Mouse (Mus musculus): ENCODE measurements around the gene Hoxd12. TPM values are rescaled to one million over a fixed set of nuclear protein-coding genes. Genes with fewer than 3 reads are reported as not detected.

The Hoxd12 gene
- polyA plus RNA-seq, 1 experiment from 2014 or later, result not detected

DNA sequence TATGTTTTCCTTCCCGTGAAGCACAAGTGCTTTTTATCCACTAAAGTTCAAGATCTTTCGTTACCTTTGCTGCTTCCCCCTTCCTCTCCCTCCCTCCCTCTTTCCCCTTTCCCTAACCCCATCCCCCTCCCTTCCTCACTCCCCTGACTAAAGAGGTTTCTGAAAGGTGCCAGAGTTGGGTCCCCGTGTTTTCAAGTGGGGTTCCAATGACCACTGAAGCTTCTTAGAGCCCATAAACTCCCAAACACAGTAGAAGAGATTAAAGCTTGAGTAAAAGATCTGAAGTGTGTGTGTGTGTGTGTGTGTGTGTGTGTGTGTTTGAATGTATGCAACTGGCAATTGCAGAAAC, 5.6 kb upstream of the Hoxd12 start:
- no peaks in the 10 kb centered on the region for H3K36me3 ChIP-seq (replicated peaks; ENCODE audit: insufficient read depth, low read length)
- peaks cover 97% of the 10 kb centered on the region for H3K27me3 ChIP-seq (ENCODE audit: insufficient read depth, low read length)
- H3K4me2 ChIP-seq (ENCODE audit: low read depth, low read length), result no peak overlapping the region
- H3K27ac ChIP-seq (ENCODE audit: low read depth), result no peak overlapping the region
- 3% methylated on average over 3 of the region's 3 CpGs for WGBS (ENCODE audit: insufficient replicate concordance)
- TF ChIP-seq EP300 (IDR thresholded peaks at IDR 0.05; ENCODE audit: low read depth), result no peak
- TF ChIP-seq CTCF (IDR thresholded peaks at IDR 0.05; ENCODE audit: low read depth), result no peak
- H3K9me3 ChIP-seq (ENCODE audit: low read length), result no peaks in the 10 kb centered on the region
- no peak overlapping the region for H3K4me3 ChIP-seq (ENCODE audit: low read depth, low read length)
- DNase-seq (no peak), ATAC-seq (no peak)
- H3K9ac ChIP-seq (replicated peaks), result no peak overlapping the region
- H3K4me1 ChIP-seq (ENCODE audit: insufficient read depth), result peaks cover 7% of the 10 kb centered on the region

DNA sequence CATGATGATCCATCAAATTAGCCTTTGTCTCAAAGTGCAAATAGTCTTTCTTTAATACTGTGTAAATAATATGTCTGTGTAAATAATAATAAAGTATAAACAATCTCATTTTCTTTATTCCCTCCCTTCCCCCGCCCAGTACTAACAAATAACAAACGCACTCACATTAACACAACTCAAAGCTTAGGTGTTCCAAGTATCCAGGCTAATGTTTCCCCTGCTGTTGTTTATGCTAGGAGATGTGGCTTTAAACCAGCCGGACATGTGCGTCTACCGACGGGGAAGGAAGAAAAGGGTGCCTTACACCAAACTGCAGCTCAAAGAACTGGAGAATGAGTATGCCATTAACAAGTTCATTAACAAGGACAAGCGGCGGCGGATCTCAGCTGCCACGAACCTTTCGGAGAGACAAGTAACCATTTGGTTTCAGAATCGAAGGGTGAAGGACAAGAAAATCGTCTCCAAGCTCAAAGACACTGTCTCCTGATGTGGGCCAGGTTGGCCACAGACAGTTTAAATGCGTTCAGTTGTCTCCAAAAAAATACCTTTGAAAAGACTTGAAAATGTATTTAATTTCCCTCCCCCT, 5.1 kb upstream of the Hoxd12 start:
- Histone ChIP-seq H3K4me3 (ENCODE audit: low read depth, low read length) (no peak overlapping the region), H3K9ac (replicated peaks) (no peak overlapping the region), H3K27me3 (ENCODE audit: insufficient read depth, low read length) (peaks cover 97% of the 10 kb centered on the region), H3K27ac (ENCODE audit: low read depth) (no peak overlapping the region), H3K4me2 (ENCODE audit: low read depth, low read length) (no peak overlapping the region), H3K4me1 (ENCODE audit: insufficient read depth) (peaks cover 7% of the 10 kb centered on the region), H3K9me3 (ENCODE audit: low read length) (no peaks in the 10 kb centered on the region), H3K36me3 (replicated peaks; ENCODE audit: insufficient read depth, low read length) (no peaks in the 10 kb centered on the region)
- TF ChIP-seq CTCF (IDR thresholded peaks at IDR 0.05; ENCODE audit: low read depth) (no peak), EP300 (IDR thresholded peaks at IDR 0.05; ENCODE audit: low read depth) (no peak)
- WGBS (ENCODE audit: insufficient replicate concordance), result 2% methylated on average over 14 of the region's 14 CpGs
- ATAC-seq (no peak), DNase-seq (no peak)

- no peak for ATAC-seq
- 6% methylated on average over 3 of the region's 3 CpGs for WGBS (ENCODE audit: insufficient replicate concordance)
Measured at GRCm38 (mm10) chr2:74670632-74671188, 4.1 kb upstream of the Hoxd12 start.

DNA sequence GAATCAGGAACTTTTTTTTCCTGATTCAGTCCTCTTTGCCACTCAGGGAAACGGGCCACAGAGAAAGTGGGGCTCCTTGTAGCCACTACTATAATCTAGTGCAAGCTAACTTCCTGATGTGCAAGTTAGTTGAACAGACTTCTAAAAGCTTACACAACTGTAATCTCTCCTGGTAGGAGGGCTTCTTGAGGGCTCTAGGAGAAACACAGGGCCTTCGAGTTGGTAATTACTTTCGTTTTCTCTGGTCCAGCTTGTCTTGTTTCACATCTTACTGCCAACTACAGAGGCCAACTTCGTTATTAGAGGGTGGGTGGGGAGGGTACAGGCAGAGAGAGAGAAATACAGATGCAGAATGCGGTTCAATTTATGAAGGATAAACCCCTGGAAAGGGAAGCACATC, 3.0 kb upstream of the Hoxd12 start:
- 5% methylated on average over 5 of the region's 5 CpGs for WGBS (ENCODE audit: insufficient replicate concordance)
- no peak for DNase-seq
- Histone ChIP-seq H3K4me1 (ENCODE audit: insufficient read depth) (peaks cover 7% of the 10 kb centered on the region), H3K9ac (replicated peaks) (no peak overlapping the region), H3K9me3 (ENCODE audit: low read length) (no peaks in the 10 kb centered on the region), H3K4me3 (ENCODE audit: low read depth, low read length) (peak overlapping the region; percentile 42; the same call in 1 of the 2 replicates), H3K36me3 (replicated peaks; ENCODE audit: insufficient read depth, low read length) (no peaks in the 10 kb centered on the region), H3K27me3 (ENCODE audit: insufficient read depth, low read length) (peaks cover 100% of the 10 kb centered on the region), H3K4me2 (ENCODE audit: low read depth, low read length) (peak overlapping the region; percentile 48; the same call in 1 of the 2 replicates), H3K27ac (ENCODE audit: low read depth) (no peak overlapping the region)
- no peak for TF ChIP-seq CTCF (IDR thresholded peaks at IDR 0.05; ENCODE audit: low read depth)
- no peak for TF ChIP-seq EP300 (IDR thresholded peaks at IDR 0.05; ENCODE audit: low read depth)
- no peak for ATAC-seq

More at GRCm38 (mm10) chr2:74670632-74671188, 4.1 kb upstream of the Hoxd12 start:
- no peak for TF ChIP-seq CTCF (IDR thresholded peaks at IDR 0.05; ENCODE audit: low read depth)
- TF ChIP-seq EP300 (IDR thresholded peaks at IDR 0.05; ENCODE audit: low read depth), result no peak
- Histone ChIP-seq H3K9me3 (ENCODE audit: low read length) (no peaks in the 10 kb centered on the region), H3K27me3 (ENCODE audit: insufficient read depth, low read length) (peaks cover 98% of the 10 kb centered on the region), H3K9ac (replicated peaks) (no peak overlapping the region), H3K4me2 (ENCODE audit: low read depth, low read length) (no peak overlapping the region), H3K4me3 (ENCODE audit: low read depth, low read length) (no peak overlapping the region), H3K4me1 (ENCODE audit: insufficient read depth) (peaks cover 7% of the 10 kb centered on the region), H3K36me3 (replicated peaks; ENCODE audit: insufficient read depth, low read length) (no peaks in the 10 kb centered on the region), H3K27ac (ENCODE audit: low read depth) (no peak overlapping the region)
- no peak for DNase-seq

GRCm38 (mm10) chr2:74672481-74673362, 2.1 kb upstream of the Hoxd12 start:
- peak; percentile 72 for DNase-seq
- Histone ChIP-seq H3K9me3 (ENCODE audit: low read length) (no peaks in the 10 kb centered on the region), H3K9ac (replicated peaks) (no peak overlapping the region), H3K4me2 (ENCODE audit: low read depth, low read length) (peak overlapping the region; percentile 61), H3K4me3 (ENCODE audit: low read depth, low read length) (peak overlapping the region; percentile 42), H3K36me3 (replicated peaks; ENCODE audit: insufficient read depth, low read length) (no peaks in the 10 kb centered on the region), H3K27ac (ENCODE audit: low read depth) (no peak overlapping the region), H3K27me3 (ENCODE audit: insufficient read depth, low read length) (peaks cover 100% of the 10 kb centered on the region), H3K4me1 (ENCODE audit: insufficient read depth) (peaks cover 7% of the 10 kb centered on the region)
- no peak for TF ChIP-seq EP300 (IDR thresholded peaks at IDR 0.05; ENCODE audit: low read depth)
- TF ChIP-seq CTCF (IDR thresholded peaks at IDR 0.05; ENCODE audit: low read depth), result peak; percentile 75
- 3% methylated on average over 38 of the region's 40 CpGs for WGBS (ENCODE audit: insufficient replicate concordance)
- ATAC-seq, result peak; percentile 58; the same call in 1 of the 2 replicates

DNA sequence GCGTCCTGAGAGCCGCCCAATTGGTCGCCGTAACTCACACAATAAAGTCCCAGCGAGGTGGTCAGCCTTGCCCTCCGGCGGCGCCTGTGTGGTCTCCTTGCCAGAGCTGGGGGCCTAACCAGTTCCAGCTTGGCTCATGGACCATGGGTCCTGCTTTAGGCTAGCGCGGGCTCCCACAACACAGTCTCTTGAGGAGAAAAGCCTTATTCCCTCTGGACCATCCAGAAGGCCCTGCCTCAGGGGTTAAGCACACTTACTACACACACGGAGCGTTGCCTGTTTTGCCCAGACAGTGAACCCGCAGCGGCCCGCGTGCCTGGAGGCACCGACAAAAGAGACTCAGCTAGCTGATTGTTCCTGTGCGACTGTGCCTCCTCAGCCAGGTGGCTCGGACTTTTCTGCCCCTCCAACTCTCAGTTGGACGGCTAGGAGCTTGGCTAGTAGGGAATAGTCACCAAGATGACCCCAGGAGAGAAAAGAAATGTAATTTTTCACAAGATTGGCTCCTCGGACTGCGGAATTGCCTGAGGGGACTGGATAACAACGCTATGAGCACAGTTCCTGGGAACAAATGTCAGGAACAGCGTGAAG, 883 bp upstream of the Hoxd12 start:
- WGBS (ENCODE audit: insufficient replicate concordance), result 3% methylated on average over 24 of the region's 24 CpGs
- ATAC-seq (no peak), DNase-seq (no peak)

More for the DNA sequence above, 883 bp upstream of the Hoxd12 start:
- Histone ChIP-seq H3K4me3 (ENCODE audit: low read depth, low read length) (no peak overlapping the region), H3K4me1 (ENCODE audit: insufficient read depth) (no peaks in the 10 kb centered on the region), H3K36me3 (replicated peaks; ENCODE audit: insufficient read depth, low read length) (no peaks in the 10 kb centered on the region), H3K9ac (replicated peaks) (no peak overlapping the region), H3K4me2 (ENCODE audit: low read depth, low read length) (no peak overlapping the region), H3K9me3 (ENCODE audit: low read length) (no peaks in the 10 kb centered on the region), H3K27ac (ENCODE audit: low read depth) (no peak overlapping the region), H3K27me3 (ENCODE audit: insufficient read depth, low read length) (peaks cover 100% of the 10 kb centered on the region)
- TF ChIP-seq CTCF (IDR thresholded peaks at IDR 0.05; ENCODE audit: low read depth) (no peak), EP300 (IDR thresholded peaks at IDR 0.05; ENCODE audit: low read depth) (no peak)
